Mouse (Mus musculus) C2C12 (cell line): ENCODE data around the gene Fgd6.

Source experiments
- CTCF ChIP-seq: IDR thresholded peaks from one replicate; pipeline ENCODE4 v1.5.1; 2011; ENCODE audit not compliant: control insufficient read depth, insufficient read depth, insufficient read length
- MYOD1 ChIP-seq: IDR thresholded peaks from one replicate; pipeline ENCODE4 v1.6.1; 2011; ENCODE audit warnings: low read depth; ENCODE audit not compliant: control insufficient read depth, insufficient read length
- MYOG ChIP-seq: IDR thresholded peaks from one replicate; pipeline ENCODE4 v1.6.1; 2011; ENCODE audit not compliant: control insufficient read depth, insufficient read length; ENCODE audit errors: extremely low read depth
- USF1 ChIP-seq: IDR thresholded peaks from one replicate; pipeline ENCODE4 v1.6.1; 2011; ENCODE audit warnings: low read depth, mild to moderate bottlenecking, control low read depth, moderate library complexity

- TF ChIP-seq CTCF (no peak), MYOG (no peak), USF1 (no peak), MYOD1 (no peak)
Observed at GRCm38 (mm10) chr10:93994136-93994535, 41.7 kb upstream of the Fgd6 start.
